Comparison of ENCODE assay signal across 8 mouse cellular contexts in the genomic region with DNA sequence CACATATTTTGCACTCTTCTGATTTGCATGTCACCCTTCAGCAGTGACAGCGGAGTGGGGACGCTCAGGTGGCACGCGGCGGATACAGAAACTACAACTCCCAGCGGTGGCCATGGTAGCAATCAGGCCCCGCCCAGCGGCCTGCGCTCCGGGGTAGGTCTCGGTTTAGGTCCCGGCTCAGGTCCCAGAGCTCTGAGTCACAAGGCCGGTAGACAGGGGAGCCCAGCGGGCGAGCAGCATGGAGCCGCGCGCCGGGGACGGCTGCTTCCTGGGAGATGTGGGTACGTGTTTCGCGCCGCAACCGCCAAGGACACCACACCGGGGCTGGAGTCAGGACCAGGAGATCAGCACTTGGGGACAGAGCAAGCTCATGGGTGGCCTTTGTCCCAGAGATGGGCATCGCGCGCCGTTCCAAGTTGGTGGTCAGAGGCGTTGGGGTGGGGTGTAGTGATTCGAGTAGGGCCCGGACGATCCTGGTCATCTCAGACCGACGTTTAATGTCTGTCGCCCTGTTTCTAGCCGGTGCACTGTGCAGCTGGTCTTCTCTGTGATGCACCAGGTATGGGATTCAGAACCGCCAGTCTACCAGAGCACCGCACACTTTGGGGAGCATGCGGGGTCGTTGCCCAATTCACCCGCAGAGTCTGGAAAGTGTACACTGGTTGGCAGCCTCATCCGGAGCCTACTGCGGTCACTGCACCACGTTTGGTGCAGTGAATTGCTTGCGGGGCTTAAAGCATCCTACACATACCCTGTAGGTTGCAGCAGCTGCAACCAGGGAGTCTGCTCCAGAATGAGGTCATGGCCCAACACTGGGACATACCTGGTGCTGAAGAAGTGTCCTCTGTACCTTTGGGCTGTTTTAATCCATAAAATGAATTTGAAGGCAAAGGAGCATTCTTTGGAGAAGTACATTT. TPM values are rescaled to one million over a fixed set of nuclear protein-coding genes. Genes with fewer than 3 reads are reported as not detected.
DNase-seq lines count a peak whose midpoint lies in the region; ATAC-seq and TF ChIP-seq lines count a peak whose summit lies in the region.

A gene (plus strand): TSS at position 138 of the 917 bp plus-strand sequence.

- no peaks in the 10 kb centered on the region; the same call in 1 of the 2 replicates for H3K4me1 ChIP-seq in cortical plate, adult 2 months (ENCODE audit: control insufficient read depth, insufficient read depth, low read length)
- H3K4me1 ChIP-seq in hindbrain, postnatal 0 days (ENCODE audit: insufficient read depth, low read length) = no peaks in the 10 kb centered on the region

- TF ChIP-seq POLR2A in cortical plate, adult 2 months (IDR thresholded peaks at IDR 0.05; ENCODE audit: extremely low read depth, insufficient read depth, low read length) = peak; percentile 64

- H3K27me3 ChIP-seq in hindbrain, postnatal 0 days (ENCODE audit: insufficient read depth, low read length) = no peaks in the 10 kb centered on the region

- H3K4me2 ChIP-seq in hindbrain, postnatal 0 days (ENCODE audit: low read depth, low read length) = peak within 1 kb of the TSS; percentile 79

- peak within 1 kb of the TSS; percentile 97 for H3K4me3 ChIP-seq in cortical plate, adult 2 months (ENCODE audit: insufficient read depth, low read length)
- H3K4me3 ChIP-seq in hindbrain, postnatal 0 days (ENCODE audit: low read length) = peak within 1 kb of the TSS; percentile 74

- H3K9ac ChIP-seq in hindbrain, postnatal 0 days (replicated peaks; ENCODE audit: low read length) = peak within 1 kb of the TSS; percentile 71

- H3K27ac ChIP-seq in cortical plate, adult 2 months (ENCODE audit: insufficient read depth, low read length) = peak within 1 kb of the TSS; percentile 68
- H3K27ac ChIP-seq in hindbrain, postnatal 0 days = peak within 1 kb of the TSS; percentile 71

- peak; percentile 92 for ATAC-seq in activated CD4-positive, CD25-positive, alpha-beta regulatory T cell, adult 4 months
- peak; percentile 90 for ATAC-seq in hindbrain, postnatal 0 days
- ATAC-seq in megakaryocyte, adult 5-6 weeks (ENCODE audit: poor library complexity, severe bottlenecking) = peak; percentile 97

- peak; percentile 81 to 87 for DNase-seq in gastrocnemius, adult 8-10 months (ENCODE audit: low spot score in 2 of 2)
- DNase-seq in hindbrain, postnatal 0 days (ENCODE audit: low spot score) = peak; percentile 80
- peak; percentile 67 to 85 for DNase-seq in left cerebral cortex, adult 8-10 months (ENCODE audit: low spot score in 2 of 2)
- peak; percentile 92 for DNase-seq in right cerebral cortex, adult 18-20 months
- peak; percentile 79 for DNase-seq in urinary bladder, adult 2 months (ENCODE audit: low spot score)

- no peaks in the 10 kb centered on the region for H3K9me3 ChIP-seq in hindbrain, postnatal 0 days (ENCODE audit: low read length)

- no peaks in the 10 kb centered on the region for H3K36me3 ChIP-seq in hindbrain, postnatal 0 days (ENCODE audit: insufficient read depth, low read length)

- no peak for TF ChIP-seq CTCF in cortical plate, adult 2 months (IDR thresholded peaks at IDR 0.05; ENCODE audit: extremely low read depth, insufficient read depth, low read length)
- TF ChIP-seq CTCF in hindbrain, postnatal 0 days (IDR thresholded peaks at IDR 0.05; ENCODE audit: low read depth) = no peak; the same call in 1 of the 2 replicates

- WGBS in hindbrain, postnatal 0 days = under 1% methylated on average over 47 of the region's 47 CpGs

RNA-seq across cellular contexts. Expression of the gene that starts here (rescaled TPM):
- 10 to 100 TPM; 19.2 to 23.8 TPM for polyA plus RNA-seq in activated CD4-positive, CD25-positive, alpha-beta regulatory T cell, adult 4 months (2017; shearing (Covaris generic))
- polyA plus RNA-seq in cortical plate, adult 2 months (2012; rRNA removed) = 39.4 and 41.2 TPM in 2 replicates
- total RNA-seq in gastrocnemius, adult 8-10 months (2022) = 10 to 100 TPM; 12.1 to 14.7 (median 13.0) TPM
- 16.6 and 17.3 TPM in 2 replicates for total RNA-seq in hindbrain, postnatal 0 days (2014; rRNA removed)
- 14.1 and 16.5 TPM in 2 replicates for polyA plus RNA-seq in hindbrain, postnatal 0 days (2015; fragmentation: Nextera tagmentation; extraction: Ambion mirVana)
- 10 to 100 TPM; 41.9 to 50.4 (median 47.5) TPM for total RNA-seq in left cerebral cortex, adult 8-10 months (2022)
- 5.6 and 9.0 TPM in 2 replicates for total RNA-seq in megakaryocyte, adult 5-6 weeks (2015)
- total RNA-seq in megakaryocyte, adult 5-6 weeks (2017) = 2.7 and 4.0 TPM in 2 replicates
- polyA plus RNA-seq in urinary bladder, adult 2 months (2012; rRNA removed) = 19.5 and 20.6 TPM in 2 replicates

Comparison
In these comparisons a context has a peak if more than half of its experiments do, and no peak if none do; other contexts are left out.
1. Peak in every context shown above with its lines: DNase-seq, ATAC-seq, H3K4me3 ChIP-seq and H3K27ac ChIP-seq.